Mouse (Mus musculus): ENCODE measurements around the gene Ccl26. TPM values are rescaled to one million over a fixed set of nuclear protein-coding genes. Genes with fewer than 3 reads are reported as not detected.

Ccl26 gene
- polyA plus RNA-seq, 1 experiment from 2014 or later = not detected

- Histone ChIP-seq H3K9me3 (ENCODE audit: low read length) (no peaks in the 10 kb centered on the region), H3K27ac (ENCODE audit: low read length) (no peak overlapping the region; the same call in 1 of the 2 replicates), H3K9ac (replicated peaks; ENCODE audit: low read length) (no peak overlapping the region), H3K4me1 (ENCODE audit: insufficient read depth, low read length) (peaks cover 23% of the 10 kb centered on the region), H3K4me3 (ENCODE audit: low read length) (no peak overlapping the region), H3K27me3 (ENCODE audit: insufficient read depth, low read length) (no peaks in the 10 kb centered on the region), H3K4me2 (replicated peaks; ENCODE audit: low read depth, low read length) (no peak overlapping the region), H3K36me3 (ENCODE audit: insufficient read depth, low read length) (no peaks in the 10 kb centered on the region)
- WGBS = 19% methylated on average over 7 of the region's 7 CpGs
- peak; percentile 55; the same call in 1 of the 2 replicates for ATAC-seq (ENCODE audit: low FRiP score, low TSS enrichment)
Measured at GRCm38 (mm10) chr5:135527986-135528385, 35.4 kb downstream of the Ccl26 start.

- no peaks in the 10 kb centered on the region for H3K9me3 ChIP-seq (ENCODE audit: low read length)
- H3K4me3 ChIP-seq (ENCODE audit: low read length) = no peak overlapping the region
- H3K4me2 ChIP-seq (replicated peaks; ENCODE audit: low read depth, low read length) = no peak overlapping the region
- peak overlapping the region; percentile 55; the same call in 1 of the 2 replicates for H3K27ac ChIP-seq (ENCODE audit: low read length)
- ATAC-seq (ENCODE audit: low FRiP score, low TSS enrichment) = no peak
- H3K27me3 ChIP-seq (ENCODE audit: insufficient read depth, low read length) = no peaks in the 10 kb centered on the region
- no peaks in the 10 kb centered on the region for H3K36me3 ChIP-seq (ENCODE audit: insufficient read depth, low read length)
- no peak overlapping the region for H3K9ac ChIP-seq (replicated peaks; ENCODE audit: low read length)
- H3K4me1 ChIP-seq (ENCODE audit: insufficient read depth, low read length) = peaks cover 25% of the 10 kb centered on the region
- WGBS = 56% methylated on average over 11 of the region's 11 CpGs
Measured at GRCm38 (mm10) chr5:135524660-135525560, 38.5 kb downstream of the Ccl26 start.

DNA sequence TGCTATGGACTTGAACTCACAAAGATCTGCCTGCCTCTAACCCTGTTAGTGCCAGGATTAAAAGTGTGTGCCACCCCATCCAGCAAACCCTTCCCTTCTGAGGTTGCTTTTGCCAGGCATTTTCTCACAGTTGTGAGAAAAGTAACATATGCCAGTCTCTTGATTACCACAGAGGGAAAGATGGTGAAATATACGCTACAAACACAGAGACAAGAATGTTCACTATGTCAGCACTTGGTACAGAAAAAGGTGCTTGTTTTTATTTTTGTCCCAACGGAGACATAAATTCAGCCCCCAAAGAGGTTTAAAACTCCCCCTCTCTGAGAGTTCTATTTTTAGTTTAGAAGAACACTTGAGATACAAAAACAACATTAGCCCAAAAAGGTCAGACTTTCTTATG lies 39.3 kb downstream of the Ccl26 start:
- Histone ChIP-seq H3K9me3 (ENCODE audit: low read length) (no peaks in the 10 kb centered on the region), H3K4me2 (replicated peaks; ENCODE audit: low read depth, low read length) (no peak overlapping the region), H3K4me1 (ENCODE audit: insufficient read depth, low read length) (peaks cover 25% of the 10 kb centered on the region), H3K4me3 (ENCODE audit: low read length) (no peak overlapping the region), H3K9ac (replicated peaks; ENCODE audit: low read length) (no peak overlapping the region), H3K36me3 (ENCODE audit: insufficient read depth, low read length) (no peaks in the 10 kb centered on the region), H3K27ac (ENCODE audit: low read length) (peak overlapping the region; percentile 55; the same call in 1 of the 2 replicates), H3K27me3 (ENCODE audit: insufficient read depth, low read length) (no peaks in the 10 kb centered on the region)
- no peak for ATAC-seq (ENCODE audit: low FRiP score, low TSS enrichment)
- 58% methylated on average over 2 of the region's 2 CpGs for WGBS

DNA sequence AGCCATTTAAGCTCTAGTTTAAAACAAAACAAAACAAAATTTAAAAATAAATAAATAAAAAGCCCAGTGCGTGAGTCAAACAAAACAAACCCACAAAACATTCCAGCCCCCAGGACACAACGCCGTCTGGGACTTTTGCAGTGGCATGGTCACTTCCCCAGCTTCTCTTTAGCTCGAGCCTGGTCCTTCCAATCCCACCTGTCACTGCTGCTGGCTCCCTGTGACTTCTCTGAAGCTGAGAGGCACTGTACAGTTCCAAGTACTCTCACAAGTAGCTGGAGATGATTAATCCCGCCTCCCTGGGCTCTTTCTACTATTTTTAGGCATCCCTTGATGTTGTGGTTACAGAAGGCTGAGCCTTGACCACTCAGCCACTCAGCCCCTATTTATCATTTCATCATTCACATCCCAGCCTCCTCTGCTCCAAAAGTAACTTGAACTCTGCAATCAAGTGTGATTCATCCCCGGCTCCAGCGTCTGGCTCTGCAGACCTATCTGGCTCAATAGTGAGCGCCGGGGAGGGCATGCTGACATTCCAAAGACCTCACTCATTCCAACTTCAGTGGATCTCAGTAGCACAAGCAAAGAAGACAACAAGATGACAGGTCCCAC lies 41.2 kb downstream of the Ccl26 start:
- peaks cover 18% of the 10 kb centered on the region for H3K4me1 ChIP-seq (ENCODE audit: insufficient read depth, low read length)
- no peaks in the 10 kb centered on the region for H3K9me3 ChIP-seq (ENCODE audit: low read length)
- H3K27me3 ChIP-seq (ENCODE audit: insufficient read depth, low read length) = no peaks in the 10 kb centered on the region
- H3K9ac ChIP-seq (replicated peaks; ENCODE audit: low read length) = no peak overlapping the region
- no peaks in the 10 kb centered on the region; the same call in 1 of the 2 replicates for H3K36me3 ChIP-seq (ENCODE audit: insufficient read depth, low read length)
- no peak overlapping the region for H3K27ac ChIP-seq (ENCODE audit: low read length)
- peak; percentile 46; the same call in 1 of the 2 replicates for ATAC-seq (ENCODE audit: low FRiP score, low TSS enrichment)
- WGBS = 63% methylated on average over 9 of the region's 9 CpGs
- no peak overlapping the region for H3K4me2 ChIP-seq (replicated peaks; ENCODE audit: low read depth, low read length)
- no peak overlapping the region for H3K4me3 ChIP-seq (ENCODE audit: low read length)

DNA sequence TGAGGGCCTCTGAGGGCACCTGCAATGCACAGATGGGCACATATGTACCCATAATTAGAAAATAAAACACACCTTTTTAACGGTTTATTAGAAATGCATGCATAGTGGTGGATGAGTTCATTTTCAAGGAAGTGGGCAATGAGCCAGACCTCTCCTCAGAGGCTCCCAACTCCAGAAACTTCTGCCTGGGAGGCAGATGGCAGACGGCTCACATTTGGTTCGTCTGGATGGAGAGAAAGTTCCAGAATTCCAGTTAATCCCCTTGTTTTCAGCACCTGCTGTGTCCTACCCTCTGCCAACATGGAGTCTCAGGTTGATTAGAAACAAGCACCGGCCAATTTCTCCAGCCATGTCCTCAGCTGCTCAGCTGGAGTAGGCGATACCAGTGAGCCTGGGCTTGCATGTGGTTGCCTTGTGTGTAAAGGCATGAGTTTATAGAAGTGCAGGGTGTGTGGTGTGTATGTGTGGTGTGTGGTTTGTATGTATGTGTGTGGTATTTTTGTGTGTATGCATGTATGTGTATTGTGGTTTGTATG lies 46.0 kb downstream of the Ccl26 start:
- H3K9ac ChIP-seq (replicated peaks; ENCODE audit: low read length) = no peak overlapping the region
- ATAC-seq (ENCODE audit: low FRiP score, low TSS enrichment) = no peak
- no peak overlapping the region for H3K4me3 ChIP-seq (ENCODE audit: low read length)
- WGBS = 90% methylated on average over 5 of the region's 5 CpGs
- peaks cover 15% of the 10 kb centered on the region for H3K36me3 ChIP-seq (ENCODE audit: insufficient read depth, low read length)
- H3K4me1 ChIP-seq (ENCODE audit: insufficient read depth, low read length) = 0 out of 2 replicates have a peak, but pooled peaks cover under 1% of the 10 kb centered on the region
- no peak overlapping the region for H3K27ac ChIP-seq (ENCODE audit: low read length)
- H3K9me3 ChIP-seq (ENCODE audit: low read length) = peaks cover 10% of the 10 kb centered on the region
- no peaks in the 10 kb centered on the region for H3K27me3 ChIP-seq (ENCODE audit: insufficient read depth, low read length)
- H3K4me2 ChIP-seq (replicated peaks; ENCODE audit: low read depth, low read length) = no peak overlapping the region

DNA sequence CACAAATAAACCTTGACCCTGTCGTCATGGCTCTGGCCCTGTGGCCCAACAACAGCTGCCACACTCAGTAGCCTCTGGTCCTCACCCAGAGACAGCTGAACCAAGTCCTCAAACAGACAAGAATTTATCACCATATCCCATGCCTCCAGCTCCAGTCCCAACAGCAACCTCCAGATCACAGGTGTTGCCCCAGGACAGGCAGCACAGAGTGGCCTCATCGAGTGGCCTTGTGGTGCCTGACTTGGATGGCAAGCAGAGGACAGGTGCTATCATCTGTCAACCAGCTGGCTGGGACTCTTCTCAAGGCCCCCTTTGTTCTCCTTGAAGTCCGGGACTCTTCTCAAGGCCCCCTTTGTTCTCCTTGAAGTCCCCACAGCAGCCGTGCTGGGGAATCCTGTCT lies 50.2 kb downstream of the Ccl26 start:
- Histone ChIP-seq H3K4me2 (replicated peaks; ENCODE audit: low read depth, low read length) (no peak overlapping the region), H3K9me3 (ENCODE audit: low read length) (peaks cover 10% of the 10 kb centered on the region), H3K36me3 (ENCODE audit: insufficient read depth, low read length) (peaks cover 15% of the 10 kb centered on the region), H3K27me3 (ENCODE audit: insufficient read depth, low read length) (no peaks in the 10 kb centered on the region), H3K4me3 (ENCODE audit: low read length) (no peak overlapping the region), H3K4me1 (ENCODE audit: insufficient read depth, low read length) (peaks cover 15% of the 10 kb centered on the region), H3K9ac (replicated peaks; ENCODE audit: low read length) (no peak overlapping the region), H3K27ac (ENCODE audit: low read length) (no peak overlapping the region)
- no peak for ATAC-seq (ENCODE audit: low FRiP score, low TSS enrichment)
- 68% methylated on average over 4 of the region's 4 CpGs for WGBS

DNA sequence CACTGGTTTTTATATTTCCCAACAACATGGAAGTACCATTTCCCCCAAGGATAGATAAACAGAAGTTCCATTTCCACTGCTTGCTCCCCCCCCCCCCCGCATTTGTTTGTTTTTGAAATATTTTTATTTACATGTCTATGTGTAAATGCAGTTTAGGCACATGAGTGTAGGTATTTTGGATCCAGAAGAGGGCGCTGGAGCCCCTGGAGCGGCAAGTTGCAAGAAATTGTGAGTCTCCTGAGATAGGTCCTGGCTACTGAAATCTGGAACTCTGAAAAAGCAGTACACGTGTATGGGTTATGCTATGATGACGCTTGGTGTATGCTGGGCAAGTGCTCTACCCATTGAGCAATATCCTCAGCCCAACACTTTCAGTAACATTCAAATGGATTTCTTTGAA lies 52.3 kb downstream of the Ccl26 start:
- no peak for ATAC-seq (ENCODE audit: low FRiP score, low TSS enrichment)
- Histone ChIP-seq H3K27ac (ENCODE audit: low read length) (no peak overlapping the region), H3K4me1 (ENCODE audit: insufficient read depth, low read length) (peaks cover 29% of the 10 kb centered on the region), H3K27me3 (ENCODE audit: insufficient read depth, low read length) (no peaks in the 10 kb centered on the region), H3K9me3 (ENCODE audit: low read length) (peaks cover 10% of the 10 kb centered on the region), H3K4me3 (ENCODE audit: low read length) (no peak overlapping the region), H3K4me2 (replicated peaks; ENCODE audit: low read depth, low read length) (no peak overlapping the region), H3K9ac (replicated peaks; ENCODE audit: low read length) (no peak overlapping the region), H3K36me3 (ENCODE audit: insufficient read depth, low read length) (peaks cover 6% of the 10 kb centered on the region)
- WGBS = 66% methylated on average over 5 of the region's 5 CpGs

Other genes starting within 250 kb of the Ccl26 start
- gene Fkbp6, start 213.5 kb downstream of the Ccl26 start, polyA plus RNA-seq (2015; fragmentation: Nextera tagmentation; extraction: Ambion mirVana) = 0.23 and 0.50 TPM in 2 replicates
- not detected in 2 replicates for gene Trim50, start 210.3 kb downstream of the Ccl26 start, polyA plus RNA-seq (2015; fragmentation: Nextera tagmentation; extraction: Ambion mirVana)
- 40.1 and 40.5 TPM in 2 replicates for gene Nsun5, start 193.6 kb downstream of the Ccl26 start, polyA plus RNA-seq (2015; fragmentation: Nextera tagmentation; extraction: Ambion mirVana)
- 11.4 and 13.6 TPM in 2 replicates for gene Pom121, start 169.0 kb downstream of the Ccl26 start, polyA plus RNA-seq (2015; fragmentation: Nextera tagmentation; extraction: Ambion mirVana)
- gene Hip1, start 18.4 kb downstream of the Ccl26 start, polyA plus RNA-seq (2015; fragmentation: Nextera tagmentation; extraction: Ambion mirVana) = 37.1 and 48.9 TPM in 2 replicates
- gene Ccl24, start 9.5 kb upstream of the Ccl26 start, polyA plus RNA-seq (2015; fragmentation: Nextera tagmentation; extraction: Ambion mirVana) = 1.8 and 2.0 TPM in 2 replicates
- 51.0 and 56.5 TPM in 2 replicates for gene Rhbdd2, start 69.0 kb upstream of the Ccl26 start, polyA plus RNA-seq (2015; fragmentation: Nextera tagmentation; extraction: Ambion mirVana)
- gene Por, start 106.5 kb upstream of the Ccl26 start, polyA plus RNA-seq (2015; fragmentation: Nextera tagmentation; extraction: Ambion mirVana) = 106 and 107 TPM in 2 replicates
- gene Tmem120a, start 180.9 kb upstream of the Ccl26 start, polyA plus RNA-seq (2015; fragmentation: Nextera tagmentation; extraction: Ambion mirVana) = 74.7 and 75.4 TPM in 2 replicates
- gene Styxl1, start 214.8 kb upstream of the Ccl26 start, polyA plus RNA-seq (2015; fragmentation: Nextera tagmentation; extraction: Ambion mirVana) = 0.42 and 0.62 TPM in 2 replicates
- gene Mdh2, start 214.9 kb upstream of the Ccl26 start, polyA plus RNA-seq (2015; fragmentation: Nextera tagmentation; extraction: Ambion mirVana) = 690 and 691 TPM in 2 replicates
- gene Srrm3, start 243.3 kb upstream of the Ccl26 start, polyA plus RNA-seq (2015; fragmentation: Nextera tagmentation; extraction: Ambion mirVana) = 0.27 and 1.0 TPM in 2 replicates